Mouse (Mus musculus) inflammation-experienced regulatory T-cells, adult 6 months (primary cell): Measurements from ENCODE around the gene Ptpdc1. TPM values are rescaled to one million over a fixed set of nuclear protein-coding genes. Genes with fewer than 3 reads are reported as not detected.

Experiments used
- ATAC-seq: one replicate; pipeline ENCODE4 v1.8.0; 2017
- polyA plus RNA-seq, 3 experiments: library from polyadenylated mRNA; unstranded; fragments of 100-300 nt; shearing (Covaris generic); gene quantifications; one replicate each; pipeline ENCODE4 v1.2.1; 2017

Ptpdc1 gene
- polyA plus RNA-seq, 3 experiments from 2014 or later: 0.11 to 1.4 (median 1.2) TPM

GRCm38 (mm10) chr13:48582688-48583379 is 42.6 kb downstream of the Ptpdc1 start:
- no peak for ATAC-seq

GRCm38 (mm10) chr13:48578616-48579015 is 46.8 kb downstream of the Ptpdc1 start:
- no peak for ATAC-seq

- no peak for ATAC-seq
These were observed 47.6 kb downstream of the Ptpdc1 start for GRCm38 (mm10) chr13:48577836-48578235.

GRCm38 (mm10) chr13:48577007-48577406 is 48.5 kb downstream of the Ptpdc1 start:
- ATAC-seq: no peak

- ATAC-seq: no peak
These were observed 50.7 kb downstream of the Ptpdc1 start for GRCm38 (mm10) chr13:48574718-48575117.

- ATAC-seq: no peak
These were observed 51.7 kb downstream of the Ptpdc1 start for GRCm38 (mm10) chr13:48573525-48574355.

GRCm38 (mm10) chr13:48572127-48572526 is 53.3 kb downstream of the Ptpdc1 start:
- peak; percentile 97 for ATAC-seq

GRCm38 (mm10) chr13:48571298-48571697 is 54.2 kb downstream of the Ptpdc1 start:
- ATAC-seq: no peak

- ATAC-seq: no peak
These were observed 55.8 kb downstream of the Ptpdc1 start for GRCm38 (mm10) chr13:48569576-48570132.

GRCm38 (mm10) chr13:48567646-48568045 is 57.8 kb downstream of the Ptpdc1 start:
- ATAC-seq: no peak

- no peak for ATAC-seq
These were observed 59.1 kb downstream of the Ptpdc1 start for GRCm38 (mm10) chr13:48566116-48566935.

GRCm38 (mm10) chr13:48564881-48565600 is 60.4 kb downstream of the Ptpdc1 start:
- no peak for ATAC-seq

- no peak for ATAC-seq
These were observed 63.1 kb downstream of the Ptpdc1 start for GRCm38 (mm10) chr13:48562336-48562735.

GRCm38 (mm10) chr13:48561481-48561880 is 64.0 kb downstream of the Ptpdc1 start:
- ATAC-seq: no peak

GRCm38 (mm10) chr13:48555976-48556375 is 69.5 kb downstream of the Ptpdc1 start:
- ATAC-seq: no peak

- ATAC-seq: no peak
These were observed 70.9 kb downstream of the Ptpdc1 start for GRCm38 (mm10) chr13:48554552-48554951.

- ATAC-seq: no peak
These were observed 72.0 kb downstream of the Ptpdc1 start for GRCm38 (mm10) chr13:48553511-48553910.

GRCm38 (mm10) chr13:48552181-48553090 is 73.0 kb downstream of the Ptpdc1 start:
- ATAC-seq: no peak

GRCm38 (mm10) chr13:48548296-48548695 is 77.2 kb downstream of the Ptpdc1 start:
- no peak for ATAC-seq

- no peak for ATAC-seq
These were observed 77.8 kb downstream of the Ptpdc1 start for GRCm38 (mm10) chr13:48547623-48548022.
